Comparison of ENCODE assay signal across 8 mouse cellular contexts in genomic region chr4:134534932-134535786, GRCm38 (mm10). TPM values are rescaled to one million over a fixed set of nuclear protein-coding genes. Genes with fewer than 3 reads are reported as not detected.
DNase-seq lines count a peak whose midpoint lies in the region; ATAC-seq and TF ChIP-seq lines count a peak whose summit lies in the region.

TSS of gene Mtfr1l (minus strand) at chr4:134535387.

- no peak; the same call in 1 of the 2 replicates for TF ChIP-seq CTCF in liver, embryonic 14.5 days (IDR thresholded peaks at IDR 0.05; ENCODE audit: low read depth)
- no peak; the same call in 1 of the 2 replicates for TF ChIP-seq CTCF in stomach, postnatal 0 days (IDR thresholded peaks at IDR 0.05; ENCODE audit: low read depth)

- peak; percentile 91 to 93 for DNase-seq in CD8-positive naive resting alpha-beta T cell, adult 2 months (ENCODE audit: low read depth in 2 of 2, low spot score in 2 of 2)
- DNase-seq in c-Kit-positive CD71-negative TER-119-negative erythroid progenitor cells, embryonic 14.5 days (ENCODE audit: low read depth): peak; percentile 90
- DNase-seq in forebrain, embryonic 10.5 days (ENCODE audit: extremely low spot score, low spot score): peak; percentile 99
- peak; percentile 98 to 99 for DNase-seq in kidney, postnatal 25 days
- peak; percentile 91 to 93 (median 92) for DNase-seq in liver, embryonic 14.5 days (ENCODE audit: low read depth in 3 of 3, low spot score in 3 of 3)
- DNase-seq in neural tube, embryonic 11.5 days (ENCODE audit: low spot score): peak; percentile 97
- peak; percentile 99 for DNase-seq in stomach, postnatal 0 days (ENCODE audit: low spot score)

- peak; percentile 95 for ATAC-seq in heart, embryonic 15.5 days (replicated peaks; ENCODE audit: insufficient number of reproducible peaks, insufficient read depth, low FRiP score, low read depth)
- ATAC-seq in liver, embryonic 14.5 days (ENCODE audit: insufficient read depth): peak; percentile 96
- ATAC-seq in neural tube, embryonic 11.5 days (ENCODE audit: insufficient read depth, low FRiP score, low TSS enrichment): peak; percentile 96
- ATAC-seq in stomach, postnatal 0 days (ENCODE audit: low FRiP score, low TSS enrichment): peak; percentile 97

- WGBS in forebrain, embryonic 10.5 days: under 1% methylated on average over 71 of the region's 71 CpGs
- WGBS in heart, embryonic 15.5 days: 1% methylated on average over 67 of the region's 71 CpGs
- WGBS in liver, embryonic 14.5 days (ENCODE audit: insufficient replicate concordance): under 1% methylated on average over 71 of the region's 71 CpGs
- under 1% methylated on average over 71 of the region's 71 CpGs for WGBS in neural tube, embryonic 11.5 days
- under 1% methylated on average over 65 of the region's 71 CpGs for WGBS in stomach, postnatal 0 days

- no peaks in the 10 kb centered on the region for H3K27me3 ChIP-seq in forebrain, embryonic 10.5 days (ENCODE audit: poor library complexity, severe bottlenecking)
- no peaks in the 10 kb centered on the region for H3K27me3 ChIP-seq in heart, embryonic 15.5 days
- no peaks in the 10 kb centered on the region for H3K27me3 ChIP-seq in liver, embryonic 14.5 days (ENCODE audit: control insufficient read depth, insufficient read depth, low read length)
- no peaks in the 10 kb centered on the region for H3K27me3 ChIP-seq in neural tube, embryonic 11.5 days (ENCODE audit: control insufficient read depth, insufficient read depth, low read length)
- H3K27me3 ChIP-seq in stomach, postnatal 0 days (ENCODE audit: control insufficient read depth, insufficient read depth, low read length): no peaks in the 10 kb centered on the region

- H3K27ac ChIP-seq in forebrain, embryonic 10.5 days: peak within 1 kb of the TSS; percentile 88
- H3K27ac ChIP-seq in heart, embryonic 15.5 days: peak within 1 kb of the TSS; percentile 94
- peak within 1 kb of the TSS; percentile 14 for H3K27ac ChIP-seq in liver, embryonic 14.5 days
- peak within 1 kb of the TSS; percentile 70; the same call in 1 of the 2 replicates for H3K27ac ChIP-seq in neural tube, embryonic 11.5 days (ENCODE audit: low read depth, low read length)
- peak within 1 kb of the TSS; percentile 92 for H3K27ac ChIP-seq in stomach, postnatal 0 days (replicated peaks)

- no peaks in the 10 kb centered on the region for H3K9me3 ChIP-seq in forebrain, embryonic 10.5 days
- no peaks in the 10 kb centered on the region for H3K9me3 ChIP-seq in heart, embryonic 15.5 days (replicated peaks)
- no peaks in the 10 kb centered on the region for H3K9me3 ChIP-seq in liver, embryonic 14.5 days (ENCODE audit: control insufficient read depth, low read length)
- no peaks in the 10 kb centered on the region for H3K9me3 ChIP-seq in neural tube, embryonic 11.5 days (ENCODE audit: control insufficient read depth, low read length)
- H3K9me3 ChIP-seq in stomach, postnatal 0 days (ENCODE audit: control insufficient read depth, low read length): no peaks in the 10 kb centered on the region

- peaks cover 25% of the 10 kb centered on the region for H3K4me1 ChIP-seq in forebrain, embryonic 10.5 days
- H3K4me1 ChIP-seq in heart, embryonic 15.5 days (replicated peaks): peaks cover 30% of the 10 kb centered on the region
- H3K4me1 ChIP-seq in liver, embryonic 14.5 days (replicated peaks; ENCODE audit: control insufficient read depth in 2 of 2, insufficient read depth in 2 of 2, low read length in 1 of 2): peaks cover 21% of the 10 kb centered on the region in 2 experiments
- peaks cover 9% of the 10 kb centered on the region for H3K4me1 ChIP-seq in neural tube, embryonic 11.5 days (ENCODE audit: control insufficient read depth, insufficient read depth, low read length)
- H3K4me1 ChIP-seq in stomach, postnatal 0 days (replicated peaks; ENCODE audit: control insufficient read depth, insufficient read depth): no peaks in the 10 kb centered on the region

- peak within 1 kb of the TSS; percentile 95 for H3K4me3 ChIP-seq in forebrain, embryonic 10.5 days
- peak within 1 kb of the TSS; percentile 90 for H3K4me3 ChIP-seq in heart, embryonic 15.5 days
- H3K4me3 ChIP-seq in liver, embryonic 14.5 days (ENCODE audit: insufficient read depth in 1 of 2, low read depth in 2 of 2, low read length in 2 of 2): peak within 1 kb of the TSS; percentile 76 to 86
- peak within 1 kb of the TSS; percentile 91 for H3K4me3 ChIP-seq in neural tube, embryonic 11.5 days (ENCODE audit: low read depth, low read length)
- peak within 1 kb of the TSS; percentile 81 for H3K4me3 ChIP-seq in stomach, postnatal 0 days (ENCODE audit: low read depth, low read length)

- H3K4me2 ChIP-seq in heart, embryonic 15.5 days: peak within 1 kb of the TSS; percentile 94
- H3K4me2 ChIP-seq in liver, embryonic 14.5 days (ENCODE audit: low read depth): peak within 1 kb of the TSS; percentile 81
- H3K4me2 ChIP-seq in neural tube, embryonic 11.5 days (ENCODE audit: low read depth): peak within 1 kb of the TSS; percentile 97
- peak within 1 kb of the TSS; percentile 99 for H3K4me2 ChIP-seq in stomach, postnatal 0 days (replicated peaks; ENCODE audit: low read depth)

- peaks cover 41% of the 10 kb centered on the region for H3K36me3 ChIP-seq in forebrain, embryonic 10.5 days (replicated peaks)
- peaks cover 24% of the 10 kb centered on the region for H3K36me3 ChIP-seq in heart, embryonic 15.5 days
- no peaks in the 10 kb centered on the region for H3K36me3 ChIP-seq in liver, embryonic 14.5 days (replicated peaks; ENCODE audit: control insufficient read depth, insufficient read depth, low read depth)
- peaks cover 11% of the 10 kb centered on the region for H3K36me3 ChIP-seq in neural tube, embryonic 11.5 days (ENCODE audit: control insufficient read depth, insufficient read depth, low read length)
- H3K36me3 ChIP-seq in stomach, postnatal 0 days (ENCODE audit: control insufficient read depth, insufficient read depth, low read length): peaks cover 6% of the 10 kb centered on the region; the same call in 1 of the 2 replicates

- peak within 1 kb of the TSS; percentile 85 for H3K9ac ChIP-seq in heart, embryonic 15.5 days
- H3K9ac ChIP-seq in liver, embryonic 14.5 days (replicated peaks): peak within 1 kb of the TSS; percentile 70
- peak within 1 kb of the TSS; percentile 80 for H3K9ac ChIP-seq in neural tube, embryonic 11.5 days (ENCODE audit: low read length)
- H3K9ac ChIP-seq in stomach, postnatal 0 days (ENCODE audit: low read length): peak within 1 kb of the TSS; percentile 88

- no peak for TF ChIP-seq EP300 in liver, embryonic 14.5 days (IDR thresholded peaks at IDR 0.05; ENCODE audit: low read depth)
- TF ChIP-seq EP300 in stomach, postnatal 0 days (optimal IDR thresholded peaks at IDR 0.05): no peak

RNA-seq across cellular contexts. Expression of gene Mtfr1l, which starts in this region (rescaled TPM):
- 113 and 115 TPM in 2 replicates for polyA plus RNA-seq in forebrain, embryonic 10.5 days (2016; fragmentation: Nextera tagmentation; extraction: Ambion mirVana)
- polyA plus RNA-seq in heart, embryonic 15.5 days (2015; fragmentation: Nextera tagmentation; extraction: Ambion mirVana): 147 and 152 TPM in 2 replicates
- 27.0 and 28.4 TPM in 2 replicates for polyA plus RNA-seq in liver, embryonic 14.5 days (2012; rRNA removed)
- polyA plus RNA-seq in liver, embryonic 14.5 days (2014; fragmentation: Nextera tagmentation; extraction: Ambion mirVana): 41.6 and 48.5 TPM in 2 replicates
- polyA plus RNA-seq in neural tube, embryonic 11.5 days (2014; fragmentation: Nextera tagmentation; extraction: Ambion mirVana): 130 and 133 TPM in 2 replicates
- 64.7 and 70.3 TPM in 2 replicates for polyA plus RNA-seq in stomach, postnatal 0 days (2015; fragmentation: Nextera tagmentation; extraction: Ambion mirVana)

Comparison
In these comparisons a context has a peak if more than half of its experiments do, and no peak if none do; other contexts are left out.
1. Peak in every context shown above with its lines: DNase-seq, ATAC-seq, H3K4me3 ChIP-seq and H3K27ac ChIP-seq.
2. H3K27ac ChIP-seq: peak in every context shown above with its lines; median percentile 94 in heart, embryonic 15.5 days; 92 in stomach, postnatal 0 days; 88 in forebrain, embryonic 10.5 days; 70 in neural tube, embryonic 11.5 days; 14 in liver, embryonic 14.5 days.